Mouse (Mus musculus): ENCODE results near the gene Taf4.
A peak's percentile ranks its signal among the peaks of the same experiment; 100 is the strongest.

The Taf4 gene

GRCm38 (mm10) chr2:179980616-179981015, 4.2 kb upstream of the Taf4 start:
- DNase-seq, result no peak

- no peak for DNase-seq
These were observed 3.4 kb upstream of the Taf4 start for GRCm38 (mm10) chr2:179979836-179980235.

GRCm38 (mm10) chr2:179978250-179978649, 1.8 kb upstream of the Taf4 start:
- DNase-seq, result peak; percentile 32

DNA sequence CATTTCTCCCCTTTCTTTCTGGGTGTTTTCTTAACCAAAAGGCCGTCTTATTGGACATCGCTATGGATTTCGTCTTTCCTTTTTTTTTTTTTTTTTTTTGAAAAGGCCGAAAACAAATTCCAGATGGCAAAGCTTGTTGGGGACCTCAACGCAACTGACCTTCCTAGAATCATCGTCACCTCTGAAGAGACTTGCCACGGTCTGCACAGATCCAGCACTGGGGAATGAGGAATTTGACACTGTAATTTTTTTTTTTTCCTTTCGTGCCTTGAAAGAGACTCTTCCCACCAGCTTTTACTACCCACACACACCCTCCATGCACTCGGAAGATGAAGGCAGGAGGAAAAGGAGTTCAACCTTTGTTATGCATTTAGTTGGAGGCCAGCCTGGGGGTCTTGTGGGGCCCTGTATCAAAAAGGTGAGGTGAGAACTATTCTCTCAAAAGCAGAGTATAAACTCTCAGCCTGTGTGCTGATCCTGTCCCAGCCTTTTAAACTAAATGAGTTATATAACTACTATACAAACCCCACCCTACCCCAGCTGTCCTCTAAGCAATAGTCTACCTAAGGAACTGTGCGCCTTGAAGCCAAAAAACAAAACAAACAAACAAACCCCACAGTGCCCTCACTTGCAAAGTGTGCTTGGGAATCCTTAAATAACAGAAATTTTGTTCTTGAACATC, 1.0 kb upstream of the Taf4 start:
- DNase-seq, result peak; percentile 50

GRCm38 (mm10) chr2:179976295-179976627, 185 bp downstream of the Taf4 start:
- no peak for DNase-seq

GRCm38 (mm10) chr2:179975851-179976250, 595 bp downstream of the Taf4 start:
- DNase-seq, result peak; percentile 53

DNA sequence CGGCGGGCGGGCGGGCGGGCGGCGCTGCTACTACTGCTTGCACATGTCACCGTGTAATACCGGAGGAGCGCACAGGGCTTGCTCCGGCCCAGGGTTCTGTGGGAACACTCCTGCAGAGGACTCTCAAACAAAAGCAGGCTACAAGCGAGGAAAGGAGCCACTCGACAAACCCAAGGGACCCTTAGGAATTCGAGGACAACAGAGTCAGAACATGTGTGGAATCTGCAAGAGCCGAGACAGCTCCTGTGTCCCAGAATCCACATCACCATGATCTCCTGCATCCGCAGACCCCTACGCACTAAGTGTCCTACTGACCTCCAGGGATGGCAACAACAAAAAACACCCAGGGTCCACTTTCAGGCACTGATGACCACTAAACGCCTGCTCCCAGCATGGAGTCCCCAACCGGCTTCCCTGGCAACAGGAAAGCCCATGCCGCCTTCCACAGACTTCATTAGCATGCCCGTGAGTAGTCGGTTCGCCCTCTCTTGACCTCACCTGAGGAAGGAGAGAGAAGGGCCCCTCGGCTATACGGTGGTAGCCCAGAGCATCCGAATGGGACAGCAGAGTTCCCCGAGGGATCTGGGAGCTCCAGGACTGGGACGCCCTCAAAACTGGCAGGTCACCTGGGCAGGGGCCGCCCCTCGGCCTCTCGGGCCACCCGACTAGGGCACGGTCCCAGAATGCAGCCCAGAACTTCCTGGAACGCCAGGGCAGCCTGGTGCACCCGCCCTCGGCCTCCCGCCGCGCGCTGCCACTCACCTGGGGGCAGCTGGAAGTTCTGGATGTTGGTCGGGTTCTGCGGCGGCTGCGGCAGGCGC, 1.6 kb downstream of the Taf4 start:
- DNase-seq, result peak; percentile 76

GRCm38 (mm10) chr2:179973871-179974628, 2.4 kb downstream of the Taf4 start:
- DNase-seq, result peak; percentile 55

- DNase-seq, result peak; percentile 17
These were observed 4.0 kb downstream of the Taf4 start for GRCm38 (mm10) chr2:179972406-179972805.

DNA sequence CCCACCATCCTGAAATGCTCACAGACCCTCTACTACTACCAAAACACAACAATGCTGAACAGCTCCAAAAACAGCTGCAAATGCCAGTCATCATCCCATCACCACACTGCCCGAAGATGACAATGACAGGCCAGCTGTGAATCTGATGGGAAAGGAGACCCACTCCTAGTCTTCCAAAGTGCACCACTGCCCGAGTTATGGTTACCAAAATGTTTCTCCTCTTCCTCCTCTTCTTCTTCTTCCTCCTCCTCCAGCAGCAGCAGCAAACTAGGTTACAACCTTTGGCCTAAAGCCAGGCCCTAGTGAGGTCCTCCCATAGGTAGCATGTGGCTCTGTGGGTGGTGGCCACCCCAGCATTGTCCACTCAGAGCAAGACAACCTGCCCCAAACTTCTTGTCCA, 4.6 kb downstream of the Taf4 start:
- DNase-seq, result peak; percentile 34

- peak; percentile 2 for DNase-seq
These were observed 7.3 kb downstream of the Taf4 start for GRCm38 (mm10) chr2:179969137-179969536.

- peak; percentile 6 for DNase-seq
These were observed 8.8 kb downstream of the Taf4 start for GRCm38 (mm10) chr2:179967633-179968032.

- no peak for DNase-seq
These were observed 15.0 kb downstream of the Taf4 start for GRCm38 (mm10) chr2:179961420-179961819.

GRCm38 (mm10) chr2:179960327-179960726, 16.1 kb downstream of the Taf4 start:
- no peak for DNase-seq

DNA sequence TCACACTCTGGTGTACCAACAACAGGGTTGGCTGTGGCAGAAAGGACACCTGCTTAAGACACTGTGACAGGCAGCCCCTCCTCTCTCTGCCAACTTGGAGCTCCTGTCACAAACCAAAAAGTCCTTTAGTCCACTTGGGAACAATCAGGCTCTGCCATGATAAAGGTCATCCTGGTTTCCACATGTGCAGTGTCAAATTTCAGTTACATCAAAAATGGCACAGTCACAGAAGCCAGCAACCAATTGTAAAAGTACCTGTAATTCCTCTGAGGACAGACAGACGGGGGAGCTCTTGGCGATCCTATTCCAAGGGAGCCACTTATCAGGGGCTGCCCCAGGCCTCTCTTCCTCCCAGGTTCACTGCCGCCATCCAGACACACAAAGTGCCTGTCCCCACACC, 17.1 kb downstream of the Taf4 start:
- DNase-seq, result no peak

GRCm38 (mm10) chr2:179951542-179952524, 24.6 kb downstream of the Taf4 start:
- no peak for DNase-seq

DNA sequence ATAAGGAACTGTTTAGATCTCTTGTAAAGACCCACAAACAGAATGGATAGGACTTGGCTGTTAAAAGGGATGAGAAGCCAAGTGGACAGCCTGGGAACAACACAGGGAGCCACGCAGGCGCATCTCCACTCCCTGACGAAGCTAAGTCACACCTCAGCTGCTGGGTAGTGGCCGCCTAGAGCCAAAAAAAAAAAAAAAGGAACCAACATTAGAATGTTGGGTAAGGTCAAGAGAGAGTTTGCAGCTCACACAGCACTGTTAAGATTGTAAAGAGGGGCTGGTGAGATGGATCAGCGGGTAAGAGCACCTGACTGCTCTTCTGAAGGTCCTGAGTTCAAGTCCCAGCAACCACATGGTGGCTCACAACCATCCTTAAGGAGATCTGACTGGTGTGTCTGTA, 27.6 kb downstream of the Taf4 start:
- no peak for DNase-seq

- DNase-seq, result no peak
These were observed 28.8 kb downstream of the Taf4 start for GRCm38 (mm10) chr2:179947607-179948006.

GRCm38 (mm10) chr2:179946496-179946895, 29.9 kb downstream of the Taf4 start:
- no peak for DNase-seq

- no peak for DNase-seq
These were observed 31.4 kb downstream of the Taf4 start for GRCm38 (mm10) chr2:179945051-179945450.

DNA sequence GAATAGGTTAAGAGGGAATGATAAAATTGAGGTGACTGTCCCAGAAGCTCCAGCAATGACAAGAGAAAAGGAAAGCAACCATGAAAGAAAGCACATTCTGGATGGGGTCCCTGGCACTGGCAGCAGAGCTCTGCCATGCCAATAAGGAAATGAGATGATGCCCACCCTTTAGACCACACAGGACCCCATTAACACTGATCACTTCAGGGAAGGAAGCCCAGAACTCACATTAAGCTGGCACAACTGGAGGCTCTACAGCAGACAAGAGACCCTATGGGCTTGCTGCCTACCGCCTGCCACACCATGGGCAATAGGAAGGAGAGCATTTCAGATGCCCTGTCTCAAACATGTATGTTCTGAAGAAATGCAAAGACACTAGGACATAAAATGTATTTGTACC, 34.8 kb downstream of the Taf4 start:
- DNase-seq, result no peak

DNA sequence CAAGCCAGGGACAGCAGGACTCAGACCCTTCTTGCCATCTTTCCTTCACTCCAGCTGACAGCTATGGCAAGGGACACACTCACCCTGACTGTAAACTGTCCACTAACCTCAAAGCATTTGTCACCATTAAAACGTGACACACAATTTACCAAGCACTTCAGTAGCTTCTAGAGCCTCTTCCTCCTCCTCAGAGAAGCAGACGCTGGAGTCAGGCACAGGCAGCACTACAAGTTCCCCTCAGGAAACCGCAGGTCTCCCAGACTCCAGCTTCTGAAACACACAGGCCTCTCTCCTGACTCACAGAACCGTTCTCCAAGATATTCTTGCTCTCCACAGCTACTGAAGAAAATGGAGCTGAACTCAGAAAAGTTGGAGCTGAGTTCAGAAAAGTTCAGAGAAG, 39.4 kb downstream of the Taf4 start:
- no peak for DNase-seq

- DNase-seq, result no peak
These were observed 42.3 kb downstream of the Taf4 start for GRCm38 (mm10) chr2:179934165-179934564.
